ENCODE assay signal across 15 mouse cellular contexts in genomic region chr13:34820423-34820822, GRCm38 (mm10). TPM values are rescaled to one million over a fixed set of nuclear protein-coding genes. Genes with fewer than 3 reads are reported as not detected.
A peak's percentile ranks its signal among the peaks of the same experiment; 100 is the strongest.
DNase-seq lines count a peak whose midpoint lies in the region; ATAC-seq lines count a peak whose summit lies in the region.
"Had no signal": no experiment of that assay in that cellular context is flagged by ENCODE, and none has a peak within 500 bp of the region (broad histone marks: within the 10 kb centered on the region; RNA-seq: fewer than 3 reads in every experiment).

No protein-coding gene starts in this region.

- H3K36me3 ChIP-seq in liver, embryonic 11.5 days (ENCODE audit: control insufficient read depth, insufficient read depth, low read length) = no peaks in the 10 kb centered on the region
- H3K36me3 ChIP-seq in kidney, embryonic 15.5 days = no peaks in the 10 kb centered on the region
- H3K36me3 ChIP-seq: forebrain, embryonic 12.5 days had no signal

- H3K4me3 ChIP-seq in liver, embryonic 11.5 days (ENCODE audit: low read depth, low read length) = no peak overlapping the region
- H3K4me3 ChIP-seq in kidney, embryonic 15.5 days (replicated peaks) = no peak overlapping the region
- H3K4me3 ChIP-seq: forebrain, embryonic 12.5 days had no signal

- no peak overlapping the region for H3K27ac ChIP-seq in liver, embryonic 11.5 days (ENCODE audit: low read depth, low read length)
- no peak overlapping the region for H3K27ac ChIP-seq in kidney, embryonic 15.5 days
- H3K27ac ChIP-seq: forebrain, embryonic 12.5 days had no signal

- 66% methylated on average over 4 of the region's 4 CpGs for WGBS in liver, embryonic 11.5 days
- WGBS in kidney, embryonic 15.5 days = 73% methylated on average over 4 of the region's 4 CpGs

- ATAC-seq in liver, embryonic 11.5 days (replicated peaks; ENCODE audit: low FRiP score) = peak; percentile 61
- ATAC-seq in kidney, embryonic 15.5 days (replicated peaks; ENCODE audit: low FRiP score) = no peak
- ATAC-seq: intestine, embryonic 16.5 days; Patski had no signal

- H3K9ac ChIP-seq in liver, embryonic 11.5 days (ENCODE audit: low read depth, low read length) = no peak overlapping the region
- no peak overlapping the region for H3K9ac ChIP-seq in kidney, embryonic 15.5 days
- H3K9ac ChIP-seq: forebrain, embryonic 12.5 days had no signal

- H3K9me3 ChIP-seq in liver, embryonic 11.5 days (ENCODE audit: control insufficient read depth, low read length) = no peaks in the 10 kb centered on the region
- H3K9me3 ChIP-seq in kidney, embryonic 15.5 days (replicated peaks) = no peaks in the 10 kb centered on the region
- H3K9me3 ChIP-seq: forebrain, embryonic 12.5 days had no signal

- peaks cover 6% of the 10 kb centered on the region; the same call in 1 of the 2 replicates for H3K4me1 ChIP-seq in liver, embryonic 11.5 days (replicated peaks; ENCODE audit: control insufficient read depth, insufficient read depth, low read length)
- H3K4me1 ChIP-seq in kidney, embryonic 15.5 days = no peaks in the 10 kb centered on the region

- no peak overlapping the region for H3K4me2 ChIP-seq in liver, embryonic 11.5 days
- H3K4me2 ChIP-seq in kidney, embryonic 15.5 days = no peak overlapping the region
- H3K4me2 ChIP-seq: forebrain, embryonic 12.5 days had no signal

- H3K27me3 ChIP-seq in liver, embryonic 11.5 days (replicated peaks; ENCODE audit: control insufficient read depth, insufficient read depth, low read length) = no peaks in the 10 kb centered on the region
- H3K27me3 ChIP-seq in kidney, embryonic 15.5 days = no peaks in the 10 kb centered on the region
- H3K27me3 ChIP-seq: forebrain, embryonic 12.5 days; Patski had no signal

- DNase-seq in gastrocnemius, adult 18-20 months (ENCODE audit: low spot score) = peak; percentile 26
- no peak for DNase-seq in gastrocnemius, postnatal 25 days
- DNase-seq in liver, embryonic 11.5 days (ENCODE audit: low spot score) = no peak
- no peak for DNase-seq in liver
- peak; percentile 11 for DNase-seq in fibroblast of lung, adult 2 months (ENCODE audit: low read depth)
- DNase-seq in heart, postnatal 4 days = peak; percentile 27
- no peak for DNase-seq in spleen, postnatal 4 days (ENCODE audit: low spot score in 2 of 2)
- DNase-seq: adrenal gland, postnatal 25 days; gastrocnemius, postnatal 36 days; kidney, postnatal 36 days; lung, postnatal 10 days had no signal

RNA-seq across cellular contexts. Expression of gene Prpf4b, which starts 54.7 kb away (rescaled TPM):
- 10 to 100 TPM; 23.1 to 25.7 TPM for total RNA-seq in gastrocnemius, adult 18-20 months (2021)
- total RNA-seq in gastrocnemius, postnatal 25 days (2021) = 10 to 100 TPM; 26.9 to 27.3 TPM
- 97.7 and 99.3 TPM in 2 replicates for polyA plus RNA-seq in liver, embryonic 11.5 days (2014; fragmentation: Nextera tagmentation; extraction: Ambion mirVana)
- 10 to 100 TPM; 49.3 to 51.7 TPM for total RNA-seq in heart, postnatal 4 days (2021)
- polyA plus RNA-seq in kidney, embryonic 15.5 days (2015; fragmentation: Nextera tagmentation; extraction: Ambion mirVana) = 71.8 and 76.7 TPM in 2 replicates

Comparison
In these comparisons a context has a peak if more than half of its experiments do, and no peak if none do; other contexts are left out.
1. DNase-seq: peak in gastrocnemius, adult 18-20 months (single experiment), fibroblast of lung, adult 2 months (single experiment) and heart, postnatal 4 days (single experiment); none in gastrocnemius, postnatal 25 days (single experiment), liver, embryonic 11.5 days (single experiment), liver (single experiment) and spleen, postnatal 4 days (0 of 2).